Mouse (Mus musculus) c-Kit-positive CD71-positive TER-119-positive erythroid progenitor cells, embryonic 14.5 days (primary cell): ENCODE measurements at regions not wholly inside any gene's neighbourhood (a gene's known extent, or its start where the extent isn't known, plus 50 kb on each side); places are given as distances from the start of the nearest gene placed in this dataset.

Experiments used
- DNase-seq: peaks from one replicate; pipeline ENCODE4 v3.0.0-alpha.2; 2013; ENCODE audit warnings: low spot score

GRCm38 (mm10) chr8:89271381-89272355, 227.7 kb upstream of the Sall1 start:
- DNase-seq: no peak

GRCm38 (mm10) chr8:89270001-89270400, 226.0 kb upstream of the Sall1 start:
- no peak for DNase-seq

- DNase-seq: no peak
Observed at GRCm38 (mm10) chr8:89261163-89261812, 217.3 kb upstream of the Sall1 start.

- DNase-seq: no peak
Observed at GRCm38 (mm10) chr8:89259881-89260280, 215.9 kb upstream of the Sall1 start.

GRCm38 (mm10) chr8:89246342-89246741, 202.4 kb upstream of the Sall1 start:
- no peak for DNase-seq

GRCm38 (mm10) chr8:89245131-89245751, 201.3 kb upstream of the Sall1 start:
- DNase-seq: no peak

GRCm38 (mm10) chr8:89241686-89242085, 197.7 kb upstream of the Sall1 start:
- no peak for DNase-seq

GRCm38 (mm10) chr8:89239626-89240025, 195.7 kb upstream of the Sall1 start:
- no peak for DNase-seq

GRCm38 (mm10) chr8:89234041-89234440, 190.1 kb upstream of the Sall1 start:
- no peak for DNase-seq

GRCm38 (mm10) chr8:89232318-89232717, 188.4 kb upstream of the Sall1 start:
- DNase-seq: no peak

- no peak for DNase-seq
Observed at GRCm38 (mm10) chr8:89229144-89229543, 185.2 kb upstream of the Sall1 start.

GRCm38 (mm10) chr8:89220870-89221269, 176.9 kb upstream of the Sall1 start:
- DNase-seq: no peak

- DNase-seq: no peak
Observed at GRCm38 (mm10) chr8:89220381-89220780, 176.4 kb upstream of the Sall1 start.

GRCm38 (mm10) chr8:89219156-89219555, 175.2 kb upstream of the Sall1 start:
- DNase-seq: no peak

- no peak for DNase-seq
Observed at GRCm38 (mm10) chr8:89217689-89218088, 173.7 kb upstream of the Sall1 start.

GRCm38 (mm10) chr8:89211931-89212330, 168.0 kb upstream of the Sall1 start:
- no peak for DNase-seq

GRCm38 (mm10) chr8:89210684-89211083, 166.7 kb upstream of the Sall1 start:
- no peak for DNase-seq

GRCm38 (mm10) chr8:89207891-89208290, 163.9 kb upstream of the Sall1 start:
- no peak for DNase-seq

GRCm38 (mm10) chr8:89202484-89203096, 158.6 kb upstream of the Sall1 start:
- DNase-seq: no peak

- DNase-seq: no peak
Observed at GRCm38 (mm10) chr8:89200301-89200700, 156.3 kb upstream of the Sall1 start.

GRCm38 (mm10) chr8:89185314-89185713, 141.4 kb upstream of the Sall1 start:
- DNase-seq: no peak

- no peak for DNase-seq
Observed at GRCm38 (mm10) chr8:89175631-89176030, 131.7 kb upstream of the Sall1 start.
